Mouse (Mus musculus) lung, postnatal 0 days (tissue): ENCODE measurements around the gene Prkcq. TPM values are rescaled to one million over a fixed set of nuclear protein-coding genes. Genes with fewer than 3 reads are reported as not detected.

Source experiments
- ATAC-seq: fragments of 200-750 bp; cut with Nextera tagmentation; 2 replicates; pipeline ENCODE4 v1.8.0; 2017; ENCODE audit warnings: moderate library complexity
- DNase-seq: peaks from one replicate; pipeline ENCODE4 v3.0.0-alpha.2; 2016; ENCODE audit warnings: low spot score
- H3K27ac ChIP-seq: fragments of 300-500 bp; sonication (generic); 2 replicates; pipeline ENCODE4 v1.5.1; 2014; ENCODE audit warnings: antibody characterized with exemption, mild to moderate bottlenecking, low read length, mixed read lengths
- H3K27me3 ChIP-seq: fragments of 300-500 bp; sonication (generic); replicated peaks from 2 replicates; pipeline ENCODE4 v1.6.1; 2014; ENCODE audit warnings: low read length, mixed read lengths; ENCODE audit not compliant: insufficient read depth
- H3K36me3 ChIP-seq: fragments of 300-500 bp; sonication (generic); 2 replicates; pipeline ENCODE4 v1.6.1; 2014; ENCODE audit warnings: low read length, mixed read lengths; ENCODE audit not compliant: insufficient read depth
- H3K4me1 ChIP-seq: fragments of 300-500 bp; sonication (generic); 2 replicates; pipeline ENCODE4 v1.6.1; 2014; ENCODE audit warnings: antibody characterized with exemption, low read depth, low read length, mixed read lengths; ENCODE audit not compliant: insufficient read depth
- H3K4me2 ChIP-seq: fragments of 300-500 bp; sonication (generic); replicated peaks from 2 replicates; pipeline ENCODE4 v1.6.1; 2014; ENCODE audit warnings: low read depth, mild to moderate bottlenecking, low read length, moderate library complexity, mixed read lengths
- H3K4me3 ChIP-seq: fragments of 300-500 bp; sonication (generic); 2 replicates; pipeline ENCODE4 v1.5.1; 2014; ENCODE audit warnings: low read depth, low read length
- H3K9ac ChIP-seq: fragments of 300-500 bp; sonication (generic); replicated peaks from 2 replicates; pipeline ENCODE4 v1.6.1; 2014; ENCODE audit warnings: low read depth, mild to moderate bottlenecking
- H3K9me3 ChIP-seq: fragments of 300-500 bp; sonication (generic); 2 replicates; pipeline ENCODE4 v1.6.1; 2016; ENCODE audit warnings: low read length, mixed read lengths
- CTCF ChIP-seq: IDR thresholded peaks from 2 replicates; pipeline ENCODE4 v1.5.1; 2016; ENCODE audit warnings: antibody characterized with exemption, mild to moderate bottlenecking
- EP300 ChIP-seq: IDR thresholded peaks from 2 replicates; pipeline ENCODE4 v1.6.1; 2016; ENCODE audit warnings: antibody characterized with exemption, mild to moderate bottlenecking, control low read depth
- WGBS: fragments of 180-500 bp; shearing (Covaris S2); extraction: QIAGEN DNeasy Blood & Tissue Kit; methylation state at CpG from one replicate; pipeline ENCODE4 v1.1.7; 2014; 5-methylcytosine and 5-hydroxymethylcytosine counted together
- polyA plus RNA-seq: library from polyadenylated mRNA; unstranded; fragments of >200 nt; fragmentation: Nextera tagmentation; extraction: Ambion mirVana; gene quantifications from 2 replicates; pipeline ENCODE4 v1.2.1, GENCODE M21; 2015

Gene Prkcq
- polyA plus RNA-seq, 1 experiment from 2014 or later: 2.2 TPM

GRCm38 (mm10) chr2:11192281-11193098 is 20.6 kb downstream of the Prkcq start:
- ATAC-seq: no peak
- H3K27ac ChIP-seq: peak overlapping the region; percentile 20; the same call in 1 of the 2 replicates
- H3K4me1 ChIP-seq: no peaks in the 10 kb centered on the region
- TF ChIP-seq EP300 (no peak), CTCF (no peak)
- H3K36me3 ChIP-seq: no peaks in the 10 kb centered on the region
- H3K4me2 ChIP-seq: peak overlapping the region; percentile 23; the same call in 1 of the 2 replicates
- H3K9me3 ChIP-seq: no peaks in the 10 kb centered on the region
- no peak overlapping the region for H3K9ac ChIP-seq
- H3K27me3 ChIP-seq: no peaks in the 10 kb centered on the region
- no peak overlapping the region; the same call in 1 of the 2 replicates for H3K4me3 ChIP-seq
- 41% methylated on average over 12 of the region's 12 CpGs for WGBS
- DNase-seq: no peak

DNA sequence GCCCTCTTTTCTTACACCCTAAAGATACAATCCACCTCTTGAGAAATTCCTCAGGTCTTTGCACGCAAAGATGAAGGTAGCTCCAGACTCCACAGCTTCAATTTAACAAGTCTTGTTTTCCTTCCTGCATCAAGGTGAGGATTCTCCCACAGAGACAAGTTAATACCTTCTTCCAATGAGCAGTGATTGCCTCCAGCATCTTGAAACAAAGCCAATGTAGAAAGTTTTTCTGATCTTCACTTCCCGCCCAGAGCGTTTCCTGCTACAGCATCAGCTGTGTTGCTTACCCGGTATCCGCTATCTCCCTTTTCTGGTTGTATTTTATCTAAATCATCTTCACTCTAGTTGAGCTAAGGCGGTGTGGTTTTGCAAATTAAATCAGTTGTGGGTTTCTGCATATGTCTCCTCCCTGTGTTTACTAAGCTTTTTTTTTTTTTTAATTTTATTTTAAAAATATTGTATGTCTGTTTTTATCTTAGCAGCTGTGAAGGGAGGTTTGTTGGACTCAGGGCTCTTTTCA is 21.3 kb downstream of the Prkcq start:
- Histone ChIP-seq H3K4me3 (no peak overlapping the region; the same call in 1 of the 2 replicates), H3K27me3 (no peaks in the 10 kb centered on the region), H3K36me3 (no peaks in the 10 kb centered on the region), H3K27ac (no peak overlapping the region), H3K9ac (no peak overlapping the region), H3K9me3 (no peaks in the 10 kb centered on the region), H3K4me2 (peak overlapping the region; percentile 23; the same call in 1 of the 2 replicates), H3K4me1 (no peaks in the 10 kb centered on the region)
- no peak for ATAC-seq
- TF ChIP-seq CTCF (no peak), EP300 (no peak)
- no peak for DNase-seq
- 64% methylated on average over 6 of the region's 6 CpGs for WGBS

DNA sequence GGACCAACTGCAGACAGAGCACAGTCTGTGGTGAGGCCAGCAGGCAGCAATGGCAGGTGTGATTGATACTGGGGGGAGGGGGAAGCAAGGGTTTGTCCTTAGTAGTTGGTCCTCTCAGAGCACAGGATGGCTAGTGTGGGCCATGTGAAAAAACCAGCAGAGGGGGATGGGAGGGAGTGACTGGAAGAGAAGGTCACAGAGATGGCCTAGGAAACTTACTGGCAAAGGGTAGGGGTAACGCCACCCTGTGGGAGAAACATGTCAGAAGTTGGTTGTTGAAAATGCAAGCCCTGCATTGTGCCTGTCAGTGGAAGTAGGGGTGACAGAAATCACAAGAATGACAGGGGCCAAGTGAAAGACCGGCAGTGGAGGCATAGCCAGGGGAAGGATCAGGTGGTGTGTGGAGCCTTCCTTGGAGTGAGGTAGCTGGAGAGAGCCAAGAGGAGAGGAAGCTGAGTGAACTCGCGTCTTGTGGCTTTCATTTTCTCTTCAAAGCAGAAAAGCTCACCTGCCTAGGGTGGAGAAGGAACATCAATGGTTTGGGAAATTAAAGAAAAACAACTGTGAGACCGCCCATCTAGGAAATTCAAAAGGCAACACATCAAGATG is 22.9 kb downstream of the Prkcq start:
- ATAC-seq: no peak
- Histone ChIP-seq H3K9ac (no peak overlapping the region), H3K27me3 (no peaks in the 10 kb centered on the region), H3K36me3 (no peaks in the 10 kb centered on the region), H3K4me3 (no peak overlapping the region), H3K4me2 (no peak overlapping the region), H3K4me1 (no peaks in the 10 kb centered on the region), H3K27ac (no peak overlapping the region), H3K9me3 (no peaks in the 10 kb centered on the region)
- WGBS: 68% methylated on average over 5 of the region's 5 CpGs
- DNase-seq: no peak
- TF ChIP-seq EP300 (no peak), CTCF (no peak)

- Histone ChIP-seq H3K4me3 (no peak overlapping the region), H3K9me3 (no peaks in the 10 kb centered on the region), H3K4me2 (no peak overlapping the region), H3K27me3 (no peaks in the 10 kb centered on the region), H3K36me3 (no peaks in the 10 kb centered on the region), H3K9ac (no peak overlapping the region), H3K4me1 (no peaks in the 10 kb centered on the region), H3K27ac (no peak overlapping the region)
- no peak for TF ChIP-seq CTCF
- TF ChIP-seq EP300: no peak
- ATAC-seq: no peak
- DNase-seq: no peak
- WGBS: 84% methylated on average over 2 of the region's 2 CpGs
Measured at GRCm38 (mm10) chr2:11196071-11196470, 24.2 kb downstream of the Prkcq start.

- TF ChIP-seq CTCF (no peak), EP300 (no peak)
- Histone ChIP-seq H3K27me3 (no peaks in the 10 kb centered on the region), H3K4me2 (no peak overlapping the region), H3K4me1 (no peaks in the 10 kb centered on the region), H3K9me3 (no peaks in the 10 kb centered on the region), H3K9ac (no peak overlapping the region), H3K27ac (no peak overlapping the region), H3K4me3 (no peak overlapping the region), H3K36me3 (no peaks in the 10 kb centered on the region)
- ATAC-seq (no peak), DNase-seq (no peak)
- 75% methylated on average over 5 of the region's 5 CpGs for WGBS
Measured at GRCm38 (mm10) chr2:11196952-11197559, 25.1 kb downstream of the Prkcq start.

DNA sequence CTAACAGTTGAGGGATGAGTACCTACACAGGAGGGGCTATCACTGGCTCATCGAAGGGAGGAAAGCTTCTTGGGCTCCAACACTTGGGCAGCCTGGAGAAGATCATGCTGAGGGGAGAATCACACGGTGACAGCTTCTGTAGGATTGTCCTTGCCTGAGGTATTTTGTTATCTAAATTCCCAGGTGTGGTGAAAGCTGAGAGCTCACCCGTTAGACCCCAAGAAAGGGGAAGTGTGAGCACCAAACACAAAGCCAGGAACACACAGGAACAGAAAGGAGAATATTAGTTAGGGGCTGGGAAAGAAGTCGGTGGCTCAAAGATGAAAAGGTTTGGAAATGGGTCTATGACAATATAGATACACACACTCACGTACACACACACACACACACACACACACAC is 27.7 kb downstream of the Prkcq start:
- WGBS: 71% methylated on average over 5 of the region's 5 CpGs
- H3K4me2 ChIP-seq: no peak overlapping the region

More for the DNA sequence above, 27.7 kb downstream of the Prkcq start:
- no peak for TF ChIP-seq EP300
- no peak for TF ChIP-seq CTCF
- Histone ChIP-seq H3K4me1 (no peaks in the 10 kb centered on the region), H3K36me3 (no peaks in the 10 kb centered on the region), H3K9ac (no peak overlapping the region), H3K4me3 (no peak overlapping the region), H3K27ac (no peak overlapping the region), H3K9me3 (no peaks in the 10 kb centered on the region), H3K27me3 (no peaks in the 10 kb centered on the region)
- DNase-seq (no peak), ATAC-seq (no peak)
